Mouse (Mus musculus) olfactory bulb, adult 2 months (tissue): ENCODE measurements around the gene Il2rb. TPM values are rescaled to one million over a fixed set of nuclear protein-coding genes. Genes with fewer than 3 reads are reported as not detected.

Source experiments
- H3K27ac ChIP-seq: fragments of 200-500 bp; 2 replicates; pipeline ENCODE4 v1.5.1; 2012; ENCODE audit warnings: low read depth, low read length; ENCODE audit not compliant: insufficient read depth
- H3K4me1 ChIP-seq: fragments of 200-500 bp; 2 replicates; pipeline ENCODE4 v1.6.1; 2012; ENCODE audit warnings: low read length; ENCODE audit not compliant: control insufficient read depth, insufficient read depth
- H3K4me3 ChIP-seq: fragments of 200-500 bp; 2 replicates; pipeline ENCODE4 v1.5.1; 2012; ENCODE audit warnings: mild to moderate bottlenecking, low read depth, low read length, moderate library complexity; ENCODE audit not compliant: insufficient read depth
- CTCF ChIP-seq: fragments of 200-500 bp; IDR thresholded peaks from 2 replicates; pipeline ENCODE4 v1.5.1; 2012; ENCODE audit warnings: low read depth, mild to moderate bottlenecking, low read length, moderate library complexity; ENCODE audit not compliant: insufficient read depth
- POLR2A ChIP-seq: fragments of 200-500 bp; IDR thresholded peaks from 2 replicates; pipeline ENCODE4 v1.6.1; 2012; ENCODE audit warnings: mild to moderate bottlenecking, low read depth, low read length, moderate library complexity; ENCODE audit not compliant: insufficient read depth
- WGBS: fragments of 180-500 bp; shearing (Covaris S2); methylation state at CpG from one replicate; pipeline ENCODE4 v1.1.7; 2018; 5-methylcytosine and 5-hydroxymethylcytosine counted together
- polyA plus RNA-seq: library from polyadenylated mRNA; stranded (reverse); fragments of >200 nt; gene quantifications from 2 replicates; pipeline ENCODE4 v1.2.4, GENCODE M21; 2012; ENCODE audit warnings: low replicate concordance; ENCODE audit not compliant: missing spikeins, insufficient read depth, insufficient read length

Gene Il2rb
- polyA plus RNA-seq, 1 experiment, result not detected

DNA sequence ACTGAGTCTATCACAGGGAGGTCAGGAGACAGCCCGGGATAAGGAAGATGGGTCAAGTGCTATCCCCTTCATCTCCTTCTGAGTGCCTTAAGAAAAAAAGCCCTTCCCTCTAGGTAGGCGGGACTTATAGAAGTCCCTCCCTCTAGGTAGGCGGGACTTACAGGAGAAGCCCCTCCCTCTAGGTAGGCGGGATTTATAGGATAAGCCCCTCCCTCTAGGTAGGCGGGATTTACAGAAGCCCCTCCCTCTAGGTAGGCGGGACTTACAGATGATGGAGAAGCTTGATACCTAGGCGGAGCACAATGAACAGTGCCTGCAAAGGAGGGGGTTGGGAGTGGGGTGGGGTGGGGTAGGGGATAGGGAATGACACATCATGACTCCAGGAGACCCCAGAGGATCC, 15.0 kb downstream of the Il2rb start:
- Histone ChIP-seq H3K4me3 (no peak overlapping the region), H3K27ac (no peak overlapping the region), H3K4me1 (peaks cover 9% of the 10 kb centered on the region)
- 73% methylated on average over 7 of the region's 7 CpGs for WGBS
- TF ChIP-seq CTCF (no peak), POLR2A (no peak)

DNA sequence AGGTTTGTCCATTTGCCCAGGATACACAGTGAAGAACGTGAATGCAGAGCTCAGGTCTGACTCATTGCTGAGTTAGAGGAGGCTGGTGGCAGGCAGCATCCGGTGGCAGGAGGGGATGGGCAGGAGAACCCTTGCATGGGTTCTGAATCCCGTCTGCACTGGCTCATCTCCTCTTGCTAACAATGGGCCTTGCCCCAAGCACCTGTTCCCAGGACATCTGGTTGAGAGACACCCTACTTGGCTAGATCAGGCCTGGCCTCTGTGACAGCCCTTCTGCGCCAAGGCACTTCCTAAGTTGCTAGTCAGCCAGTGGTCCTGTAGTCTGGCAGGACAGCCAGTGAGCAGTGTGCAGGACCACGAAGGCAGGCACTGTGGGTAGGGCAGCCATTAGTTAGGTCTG, 15.6 kb downstream of the Il2rb start:
- TF ChIP-seq POLR2A (no peak), CTCF (no peak)
- Histone ChIP-seq H3K4me1 (peaks cover 9% of the 10 kb centered on the region), H3K4me3 (no peak overlapping the region), H3K27ac (no peak overlapping the region)
- 65% methylated on average over 5 of the region's 5 CpGs for WGBS

DNA sequence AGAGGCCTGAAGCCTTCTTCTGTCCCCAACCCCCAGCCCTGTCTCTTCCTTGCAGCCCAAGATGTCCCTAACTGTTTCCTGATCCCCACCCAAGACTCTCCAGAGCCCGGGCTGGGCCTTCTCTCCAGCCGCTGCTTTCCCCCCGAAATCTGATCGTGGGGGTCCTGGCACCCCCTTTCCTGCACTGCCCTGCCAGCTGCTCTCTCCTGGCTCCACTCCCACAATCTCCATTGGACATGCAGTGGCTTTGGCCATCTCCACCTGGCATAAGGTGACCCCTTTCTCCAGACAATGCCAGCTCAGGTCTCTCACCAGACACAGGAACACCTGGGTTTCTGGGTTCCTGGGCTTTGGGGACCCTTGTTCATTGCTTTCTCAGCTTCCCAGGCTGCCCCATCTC, 17.0 kb downstream of the Il2rb start:
- 91% methylated on average over 4 of the region's 4 CpGs for WGBS
- no peak overlapping the region for H3K4me3 ChIP-seq

DNA sequence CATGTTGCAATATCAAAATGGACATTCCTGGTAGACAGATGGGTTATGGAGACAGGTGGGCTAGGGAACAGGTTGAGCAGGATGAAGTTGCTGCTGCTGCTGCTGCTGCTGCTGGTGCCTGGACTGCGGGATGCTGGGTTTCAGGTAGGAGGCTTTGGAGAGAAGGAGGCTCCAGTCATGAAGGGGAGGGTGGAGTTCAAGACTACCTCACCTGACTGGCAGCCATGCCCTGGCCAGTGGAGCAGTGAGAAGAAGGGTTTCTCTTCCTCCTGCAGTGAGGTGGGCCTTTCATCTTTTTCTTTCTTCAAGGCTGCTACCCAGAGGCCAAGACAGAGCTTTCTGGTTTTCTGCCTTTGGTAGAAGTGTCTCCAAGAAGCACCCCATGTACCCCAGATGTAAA, 18.2 kb downstream of the Il2rb start:
- peaks cover 9% of the 10 kb centered on the region for H3K4me1 ChIP-seq
- no peak for TF ChIP-seq CTCF
- no peak for TF ChIP-seq POLR2A
- no peak overlapping the region for H3K27ac ChIP-seq
- no peak overlapping the region for H3K4me3 ChIP-seq
- 100% methylated on average over 1 of the region's 1 CpGs for WGBS

More for the DNA sequence above, 17.0 kb downstream of the Il2rb start:
- Histone ChIP-seq H3K27ac (no peak overlapping the region), H3K4me1 (peaks cover 9% of the 10 kb centered on the region)
- TF ChIP-seq POLR2A, result no peak
- TF ChIP-seq CTCF, result no peak

DNA sequence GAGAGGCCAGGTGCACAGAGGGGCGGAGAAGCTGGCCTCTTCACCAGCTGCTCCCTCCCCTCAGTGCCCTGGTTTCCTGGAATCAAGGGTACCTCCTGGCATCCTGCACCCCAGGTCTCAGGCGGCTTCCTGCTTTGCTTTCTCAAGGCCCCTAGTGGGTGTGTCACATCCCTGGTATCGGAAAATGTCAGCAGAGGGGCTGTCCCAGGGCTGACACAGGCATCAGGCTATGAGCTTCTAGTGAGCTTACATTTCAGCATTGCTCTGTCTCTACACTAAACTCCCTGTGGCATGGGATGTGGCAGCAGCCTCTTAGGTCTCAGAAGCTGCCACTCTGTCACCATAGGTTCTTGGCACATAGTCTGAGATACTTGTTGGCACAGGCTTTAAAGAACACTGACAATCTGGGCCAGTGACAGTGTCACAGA, 19.5 kb downstream of the Il2rb start:
- no peak overlapping the region for H3K27ac ChIP-seq
- no peak overlapping the region for H3K4me3 ChIP-seq
- peaks cover 9% of the 10 kb centered on the region for H3K4me1 ChIP-seq
- WGBS, result 70% methylated on average over 3 of the region's 3 CpGs
- TF ChIP-seq POLR2A, result no peak

DNA sequence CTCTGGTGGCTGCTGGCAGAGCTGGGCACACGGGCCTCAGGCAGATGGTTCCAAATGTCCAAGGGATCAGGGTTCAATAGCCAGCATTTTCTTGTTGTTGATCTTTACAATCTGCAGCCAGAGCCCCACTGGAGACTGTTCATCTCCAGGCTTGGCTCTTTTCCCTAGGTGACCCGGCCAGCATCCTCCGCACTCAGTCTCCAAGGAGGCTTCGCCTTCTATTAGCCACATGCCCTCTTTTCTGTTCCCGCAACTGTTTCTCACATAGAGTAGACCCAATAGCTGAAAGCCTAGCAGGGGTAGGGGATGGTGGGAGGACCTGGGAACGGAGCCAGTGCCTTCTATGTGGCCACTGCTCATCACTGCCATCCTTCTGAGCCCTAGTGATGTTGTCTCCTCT, 21.6 kb downstream of the Il2rb start:
- H3K27ac ChIP-seq, result no peak overlapping the region
- no peak overlapping the region for H3K4me3 ChIP-seq
- peaks cover 5% of the 10 kb centered on the region; the same call in 1 of the 2 replicates for H3K4me1 ChIP-seq
- no peak for TF ChIP-seq CTCF
- no peak for TF ChIP-seq POLR2A
- WGBS, result 71% methylated on average over 6 of the region's 6 CpGs

DNA sequence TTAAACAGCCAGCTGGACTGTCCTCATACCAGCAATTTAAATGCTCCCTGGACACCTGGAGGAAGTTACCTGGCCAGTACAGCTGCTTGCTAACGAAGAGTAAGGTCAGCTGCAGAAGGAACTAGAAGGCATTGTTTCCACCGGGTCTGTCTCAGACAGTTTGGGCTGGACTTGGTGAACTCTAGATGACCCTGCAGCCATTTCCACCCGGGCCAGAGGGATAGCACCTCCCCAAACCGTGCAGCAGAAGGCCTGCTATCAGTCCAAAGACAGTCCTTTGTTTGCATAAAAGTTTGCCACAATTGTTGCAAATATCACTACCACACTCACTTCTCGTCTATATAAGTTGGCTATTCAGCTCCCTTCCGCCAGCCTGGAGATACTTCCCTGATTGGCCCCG, 23.2 kb downstream of the Il2rb start:
- WGBS, result 68% methylated on average over 7 of the region's 7 CpGs
- peaks cover 5% of the 10 kb centered on the region; the same call in 1 of the 2 replicates for H3K4me1 ChIP-seq
- no peak overlapping the region for H3K27ac ChIP-seq
- H3K4me3 ChIP-seq, result no peak overlapping the region
- no peak for TF ChIP-seq CTCF

DNA sequence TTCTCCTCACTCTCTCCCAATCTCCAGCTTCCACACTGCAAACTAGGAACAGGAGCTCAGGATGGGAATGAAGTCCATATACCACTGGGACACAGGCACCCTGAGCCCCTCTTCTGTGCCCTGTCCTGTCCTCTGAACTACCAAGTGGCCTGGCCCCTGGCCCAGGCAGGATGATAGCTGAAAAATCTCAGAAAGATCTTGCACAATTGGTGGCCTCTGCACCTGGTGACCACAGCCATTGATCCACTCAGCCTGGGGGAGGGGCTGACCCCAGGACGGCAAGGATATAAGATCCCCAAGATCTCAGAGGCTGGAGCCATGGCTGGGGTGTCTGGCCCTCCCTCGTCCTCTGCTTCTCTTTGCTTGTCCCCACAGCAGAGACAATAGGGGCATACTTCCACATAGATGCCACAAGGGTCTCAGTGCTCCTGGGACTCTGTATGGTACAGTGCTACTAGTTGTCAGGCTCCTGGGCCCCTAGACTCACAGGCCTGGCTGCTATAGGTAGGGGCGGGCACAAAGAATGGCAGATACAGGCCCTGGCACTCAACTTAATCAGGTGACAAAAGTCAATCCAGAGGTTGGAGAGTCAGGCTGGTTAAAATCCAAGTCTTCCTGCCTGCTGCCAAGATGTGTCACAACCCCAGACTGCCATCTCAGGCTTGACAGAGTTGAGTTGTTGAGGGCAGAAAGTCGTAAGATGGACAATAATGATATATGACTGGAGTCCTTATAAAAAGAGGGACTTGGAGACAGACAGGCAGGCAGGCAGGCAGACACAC, 24.4 kb downstream of the Il2rb start:
- TF ChIP-seq CTCF (no peak), POLR2A (no peak)
- WGBS, result 85% methylated on average over 4 of the region's 4 CpGs
- Histone ChIP-seq H3K27ac (no peak overlapping the region), H3K4me3 (no peak overlapping the region), H3K4me1 (peaks cover 5% of the 10 kb centered on the region; the same call in 1 of the 2 replicates)

DNA sequence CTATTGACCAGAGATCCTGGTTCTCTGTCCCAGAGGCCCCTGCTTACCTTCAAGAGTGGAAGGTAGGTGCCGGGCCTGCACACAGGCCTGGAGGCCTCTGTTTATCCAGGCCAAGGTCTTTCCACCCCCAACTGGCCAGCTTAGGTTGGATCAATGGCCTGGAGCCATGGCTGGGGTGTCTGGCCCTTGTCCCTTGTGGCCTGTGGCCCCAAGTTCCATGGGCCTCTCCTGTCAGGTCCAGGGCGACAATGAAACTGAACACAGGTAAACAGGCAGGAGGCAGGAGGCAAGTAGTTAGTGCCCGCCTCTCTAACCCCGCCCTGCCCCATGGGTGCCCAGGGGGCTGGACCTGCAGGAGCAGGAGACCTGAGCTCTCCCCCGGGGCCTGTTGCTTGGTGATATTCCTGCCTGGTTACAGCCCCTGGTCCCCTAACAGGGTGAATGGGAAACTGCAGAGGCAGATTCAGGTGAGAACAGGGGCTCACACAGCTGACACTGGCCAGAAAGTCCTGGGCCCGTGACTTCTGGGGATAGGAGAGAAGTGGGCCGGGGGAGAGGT, 26.6 kb downstream of the Il2rb start, which contains the start of gene Tmprss6:
Gene Tmprss6 (minus strand): TSS at position 256 of the 559 bp plus-strand sequence.
- Histone ChIP-seq H3K4me3 (no peak within 1 kb of the TSS), H3K27ac (no peak within 1 kb of the TSS), H3K4me1 (no peaks in the 10 kb centered on the region)
- 84% methylated on average over 7 of the region's 7 CpGs for WGBS
- no peak for TF ChIP-seq CTCF
- TF ChIP-seq POLR2A, result no peak

DNA sequence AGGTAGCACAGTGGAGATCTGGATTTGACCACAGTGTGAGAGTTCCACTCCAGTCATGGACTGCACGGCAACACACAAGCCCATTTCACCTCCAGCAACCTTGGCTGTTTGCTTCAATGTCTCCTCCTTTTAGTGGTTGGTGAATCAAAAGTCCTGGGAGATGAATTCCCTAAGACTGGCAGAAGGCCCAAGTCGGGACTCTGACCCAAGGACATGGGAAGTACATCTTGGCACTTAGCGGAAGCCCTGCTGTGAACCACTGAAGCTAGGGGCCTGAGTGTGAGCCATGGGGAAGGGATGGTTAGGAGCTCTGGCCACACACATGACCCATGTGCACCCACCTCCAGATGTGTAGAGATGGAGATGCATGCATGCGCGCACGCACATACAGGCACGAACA, 27.5 kb downstream of the Il2rb start:
- 89% methylated on average over 7 of the region's 7 CpGs for WGBS
- H3K27ac ChIP-seq, result no peak overlapping the region
- no peak overlapping the region for H3K4me3 ChIP-seq
- TF ChIP-seq POLR2A (no peak), CTCF (no peak)
- H3K4me1 ChIP-seq, result no peaks in the 10 kb centered on the region
